Mouse (Mus musculus): Measurements from ENCODE around the gene Rfx8.

GRCm38 (mm10) chr1:39656976-39657529 is 63.7 kb downstream of the Rfx8 start:
- TF ChIP-seq MAX (IDR thresholded peaks at IDR 0.05) (no peak), CEBPB (IDR thresholded peaks at IDR 0.05; ENCODE audit: low read depth) (no peak), FOSL1 (IDR thresholded peaks at IDR 0.05; ENCODE audit: insufficient read depth, low read length, poor library complexity, severe bottlenecking) (no peak), MYOD1 (IDR thresholded peaks at IDR 0.05; ENCODE audit: control insufficient read depth, insufficient read length, low read depth) (no peak)
